Mouse (Mus musculus): ENCODE measurements at regions not wholly inside any gene's neighbourhood (a gene's known extent, or its start where the extent isn't known, plus 50 kb on each side); places are given as distances from the start of the nearest gene placed in this dataset.

GRCm38 (mm10) chr13:7007091-7007490 lies 358.5 kb upstream of the Pfkp start:
- TF ChIP-seq EP300 (IDR thresholded peaks at IDR 0.05) (no peak), CTCF (IDR thresholded peaks at IDR 0.05) (no peak)

Measured in lung, postnatal 0 days (tissue).